Mouse (Mus musculus) kidney, adult 2 months (tissue): ENCODE measurements at regions not wholly inside any gene's neighbourhood (a gene's known extent, or its start where the extent isn't known, plus 50 kb on each side); places are given as distances from the start of the nearest gene placed in this dataset.

ENCODE experiments used
- DNase-seq: peaks from one replicate; pipeline ENCODE4 v3.0.0; 2021
- H3K27ac ChIP-seq: fragments of 200-500 bp; 2 replicates; pipeline ENCODE4 v1.5.1; 2012; ENCODE audit warnings: low read depth, low read length, control low read depth, inconsistent platforms; ENCODE audit not compliant: insufficient read depth
- H3K27me3 ChIP-seq: fragments of 200-500 bp; replicated peaks from 2 replicates; pipeline ENCODE4 v1.6.1; 2012; ENCODE audit warnings: mild to moderate bottlenecking, moderate library complexity, low read length, inconsistent platforms; ENCODE audit not compliant: control insufficient read depth, insufficient read depth
- H3K36me3 ChIP-seq: fragments of 200-500 bp; 2 replicates; pipeline ENCODE4 v1.6.1; 2012; ENCODE audit warnings: mild to moderate bottlenecking, moderate library complexity, low read length, inconsistent platforms; ENCODE audit not compliant: control insufficient read depth, insufficient read depth
- H3K4me1 ChIP-seq: fragments of 200-500 bp; 2 replicates; pipeline ENCODE4 v1.6.1; 2011; ENCODE audit warnings: low read length; ENCODE audit not compliant: control insufficient read depth, insufficient read depth
- H3K4me3 ChIP-seq: fragments of 200-500 bp; 2 replicates; pipeline ENCODE4 v1.5.1; 2011; ENCODE audit warnings: mild to moderate bottlenecking, low read depth, low read length, control low read depth; ENCODE audit not compliant: insufficient read depth
- CTCF ChIP-seq: fragments of 200-500 bp; conservative IDR thresholded peaks from 2 replicates; pipeline ENCODE4 v1.5.1; 2011; ENCODE audit warnings: low read depth, mild to moderate bottlenecking, control low read depth, low read length, moderate library complexity, mixed read lengths; ENCODE audit not compliant: insufficient read depth, insufficient read length
- POLR2A ChIP-seq: fragments of 200-500 bp; IDR thresholded peaks from one replicate; pipeline ENCODE4 v1.6.1; 2011; ENCODE audit warnings: low read depth, low read length, control low read depth
- WGBS: fragments of 180-500 bp; shearing (Covaris S2); methylation state at CpG from one replicate; pipeline ENCODE4 v1.1.7; 2018; 5-methylcytosine and 5-hydroxymethylcytosine counted together

DNA sequence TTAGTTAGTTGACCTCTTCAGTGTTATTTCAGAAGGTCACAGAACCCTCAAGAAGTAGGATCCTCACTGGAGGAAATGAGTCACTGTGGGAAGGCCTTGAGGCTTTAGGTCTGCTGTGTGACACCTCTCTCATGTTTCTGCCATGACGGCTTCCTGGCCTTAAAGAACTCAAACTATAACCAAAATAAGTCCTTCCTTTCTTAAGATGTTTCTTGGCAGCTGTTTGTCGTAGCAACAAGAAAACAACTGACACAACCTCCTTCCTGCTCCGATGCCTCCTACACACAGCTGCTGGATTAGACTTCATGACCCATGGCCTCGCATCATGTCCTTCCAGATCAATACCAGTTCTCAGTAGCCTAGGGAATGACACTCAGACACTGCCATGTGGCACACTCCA lies 58.1 kb upstream of the Gm21915 start:
- no peak for TF ChIP-seq CTCF
- no peak for TF ChIP-seq POLR2A
- no peak overlapping the region for H3K4me3 ChIP-seq
- H3K27me3 ChIP-seq: no peaks in the 10 kb centered on the region
- H3K27ac ChIP-seq: no peak overlapping the region
- no peak for DNase-seq
- no peaks in the 10 kb centered on the region for H3K36me3 ChIP-seq
- WGBS: 66% methylated on average over 4 of the region's 4 CpGs
- H3K4me1 ChIP-seq: no peaks in the 10 kb centered on the region

DNA sequence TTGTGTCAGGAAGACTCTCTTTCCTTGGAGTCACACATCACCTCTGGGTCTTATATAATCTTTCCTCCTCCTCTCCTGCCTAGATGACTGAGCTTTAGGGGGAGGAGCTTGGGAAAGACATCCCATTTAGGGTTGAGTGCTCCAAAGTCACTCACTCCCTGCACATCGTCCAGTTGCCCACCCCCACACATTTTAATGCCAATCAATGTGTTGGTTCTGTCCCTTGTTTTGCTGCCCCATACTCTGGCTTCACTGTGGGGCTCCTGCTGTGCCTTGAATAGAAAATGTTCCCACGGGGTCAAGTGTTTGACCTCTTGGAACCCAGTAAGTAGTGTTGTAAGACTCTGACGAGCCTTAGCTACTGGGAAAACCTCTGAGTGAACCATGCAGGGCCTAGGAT lies 58.8 kb upstream of the Gm21915 start:
- Histone ChIP-seq H3K27ac (no peak overlapping the region), H3K4me1 (no peaks in the 10 kb centered on the region), H3K36me3 (no peaks in the 10 kb centered on the region), H3K4me3 (no peak overlapping the region), H3K27me3 (no peaks in the 10 kb centered on the region)
- no peak for DNase-seq
- 76% methylated on average over 3 of the region's 3 CpGs for WGBS
- TF ChIP-seq CTCF (no peak), POLR2A (no peak)

DNA sequence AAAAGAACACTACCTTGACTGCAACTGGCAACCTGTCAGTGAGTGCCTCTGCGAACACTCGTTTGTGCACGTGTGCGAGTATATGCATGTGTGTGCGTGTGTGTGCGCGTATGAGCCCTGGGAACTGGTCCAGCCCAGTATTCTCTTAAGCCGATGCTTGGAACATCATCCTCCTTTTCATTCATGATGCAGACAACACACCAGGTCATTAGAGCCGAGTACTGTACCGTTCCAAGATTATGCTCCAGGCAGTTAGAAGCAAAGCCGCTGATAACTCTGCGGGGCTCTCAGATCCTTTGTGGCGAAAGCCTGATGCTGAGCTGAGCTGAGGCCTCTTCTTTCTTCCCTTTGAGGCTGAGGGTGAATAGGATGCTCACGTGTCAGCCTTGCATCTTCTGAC lies 61.8 kb upstream of the Gm21915 start:
- TF ChIP-seq CTCF (no peak), POLR2A (no peak)
- 92% methylated on average over 14 of the region's 14 CpGs for WGBS

DNA sequence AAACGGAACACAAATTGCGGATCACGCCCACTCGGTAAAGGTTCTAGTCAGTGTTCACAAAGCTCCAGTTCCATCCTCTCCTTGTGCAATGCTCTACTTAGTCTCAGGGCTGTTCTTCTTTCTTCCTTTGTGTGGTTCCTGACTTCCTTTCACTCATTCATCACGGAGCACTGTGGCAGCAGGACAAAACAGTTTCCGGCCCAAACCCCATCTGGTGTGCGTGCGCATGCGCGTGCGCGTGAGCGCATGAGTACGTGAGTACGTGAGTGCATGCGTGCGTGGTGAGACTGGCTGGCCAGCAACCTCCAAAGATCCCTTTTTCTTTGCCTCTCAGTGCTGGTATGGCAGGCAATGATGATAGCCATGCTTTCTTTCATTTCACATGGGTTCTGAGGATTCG lies 62.5 kb upstream of the Gm21915 start:
- H3K36me3 ChIP-seq: no peaks in the 10 kb centered on the region
- no peaks in the 10 kb centered on the region for H3K4me1 ChIP-seq
- TF ChIP-seq CTCF (no peak), POLR2A (no peak)
- no peaks in the 10 kb centered on the region; the same call in 1 of the 2 replicates for H3K27me3 ChIP-seq
- no peak overlapping the region for H3K4me3 ChIP-seq
- 88% methylated on average over 18 of the region's 18 CpGs for WGBS
- no peak overlapping the region for H3K27ac ChIP-seq
- no peak for DNase-seq

More for the DNA sequence above, 61.8 kb upstream of the Gm21915 start:
- H3K36me3 ChIP-seq: no peaks in the 10 kb centered on the region
- H3K4me3 ChIP-seq: no peak overlapping the region
- no peak overlapping the region for H3K27ac ChIP-seq
- DNase-seq: no peak
- H3K4me1 ChIP-seq: no peaks in the 10 kb centered on the region
- no peaks in the 10 kb centered on the region; the same call in 1 of the 2 replicates for H3K27me3 ChIP-seq

DNA sequence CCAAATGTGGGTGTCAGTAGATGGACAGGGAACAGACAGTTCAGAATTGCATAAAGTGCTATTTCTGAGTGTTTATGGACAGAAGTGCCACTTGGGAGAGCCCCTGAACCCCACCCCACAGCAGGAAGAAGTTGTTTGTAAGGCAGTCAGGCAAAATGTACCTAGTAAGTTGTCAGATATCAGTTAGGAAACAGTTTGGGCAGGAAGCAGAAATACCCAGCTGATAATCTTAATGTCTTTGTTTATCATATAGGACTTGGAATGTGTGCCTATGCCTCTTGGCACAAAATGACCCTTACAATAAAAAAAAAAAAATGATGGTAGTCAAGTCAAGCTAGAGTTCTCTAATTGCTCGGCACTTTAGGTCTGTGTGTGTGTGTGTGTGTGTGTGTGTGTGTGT lies 66.9 kb upstream of the Gm21915 start:
- H3K4me1 ChIP-seq: no peaks in the 10 kb centered on the region
- H3K27ac ChIP-seq: no peak overlapping the region
- H3K27me3 ChIP-seq: no peaks in the 10 kb centered on the region; the same call in 1 of the 2 replicates
- no peak overlapping the region for H3K4me3 ChIP-seq
- DNase-seq: no peak
- TF ChIP-seq POLR2A: no peak
- WGBS: 54% methylated on average over 1 of the region's 1 CpGs
- no peaks in the 10 kb centered on the region for H3K36me3 ChIP-seq

DNA sequence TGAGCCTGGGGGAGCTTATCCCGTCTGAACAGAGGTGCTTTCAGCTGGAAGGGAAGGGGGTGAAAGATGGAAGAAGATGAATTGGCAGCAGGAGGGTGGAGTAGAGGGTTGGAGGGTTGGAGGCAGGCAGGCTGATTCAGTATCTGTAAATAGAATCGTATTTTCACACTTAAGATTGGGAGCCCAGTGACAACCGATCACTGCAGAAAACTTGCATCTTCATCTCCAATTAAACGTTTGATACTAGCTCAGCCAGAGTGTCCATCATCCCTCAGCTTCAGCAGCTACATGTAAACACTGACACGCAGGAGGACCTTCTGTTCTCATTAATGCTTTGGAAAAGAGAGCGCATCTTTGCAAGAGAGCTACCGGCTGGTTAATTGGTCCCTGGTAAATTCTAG lies 67.2 kb upstream of the Gramd1b start:
- Histone ChIP-seq H3K27me3 (no peaks in the 10 kb centered on the region), H3K4me1 (no peaks in the 10 kb centered on the region), H3K36me3 (no peaks in the 10 kb centered on the region), H3K4me3 (no peak overlapping the region), H3K27ac (no peak overlapping the region)
- no peak for TF ChIP-seq POLR2A
- no peak for TF ChIP-seq CTCF
- 83% methylated on average over 7 of the region's 7 CpGs for WGBS
- DNase-seq: no peak

DNA sequence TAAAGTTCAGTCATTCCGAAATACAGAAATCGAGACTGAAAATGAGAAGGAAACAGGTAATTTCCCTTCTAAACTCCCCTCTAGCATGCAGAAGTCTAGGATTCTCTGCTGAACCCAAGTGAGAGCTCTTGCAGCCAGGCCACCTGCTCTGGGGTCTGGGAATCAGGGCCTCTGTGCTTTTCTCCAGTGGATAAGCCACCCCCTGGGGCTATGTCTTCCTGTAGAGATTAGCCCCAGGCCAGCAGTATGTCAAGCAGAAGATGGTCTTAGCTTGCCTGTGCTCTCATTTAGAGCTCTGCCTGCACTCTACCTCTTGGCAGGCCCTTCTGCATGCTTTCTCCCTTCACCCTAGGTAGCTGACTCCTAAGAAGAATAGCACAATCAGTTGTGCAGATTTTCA lies 56.2 kb upstream of the Gramd1b start:
- Histone ChIP-seq H3K4me1 (no peaks in the 10 kb centered on the region), H3K27ac (no peak overlapping the region), H3K4me3 (no peak overlapping the region), H3K36me3 (no peaks in the 10 kb centered on the region), H3K27me3 (no peaks in the 10 kb centered on the region)
- no peak for TF ChIP-seq CTCF
- TF ChIP-seq POLR2A: no peak
- no peak for DNase-seq
- WGBS: 88% methylated on average over 2 of the region's 2 CpGs

DNA sequence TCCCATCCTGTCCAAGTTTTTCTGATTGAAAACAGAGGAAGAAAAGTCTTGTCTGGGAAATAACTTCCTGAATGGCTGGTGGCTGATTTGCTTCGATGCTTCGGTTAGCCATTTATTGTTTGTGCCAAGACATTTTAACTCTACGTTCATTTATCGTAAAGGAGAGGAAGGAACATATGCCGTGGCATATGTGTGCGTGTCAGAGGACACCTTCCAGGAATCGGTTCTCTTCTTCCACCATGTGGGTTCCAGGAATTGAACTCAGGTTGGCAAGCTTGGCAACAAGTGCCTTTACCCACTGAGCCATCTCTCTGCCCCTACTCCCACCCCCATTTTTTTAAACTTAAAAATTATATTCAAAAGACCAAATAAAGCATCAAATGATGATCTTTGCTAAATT lies 55.4 kb upstream of the Gramd1b start:
- Histone ChIP-seq H3K27ac (no peak overlapping the region), H3K4me3 (no peak overlapping the region), H3K36me3 (no peaks in the 10 kb centered on the region), H3K4me1 (no peaks in the 10 kb centered on the region), H3K27me3 (no peaks in the 10 kb centered on the region)
- 29% methylated on average over 7 of the region's 7 CpGs for WGBS
- TF ChIP-seq POLR2A (no peak), CTCF (no peak)
- DNase-seq: no peak
